Mouse (Mus musculus): ENCODE results near the gene Srpr. TPM values are rescaled to one million over a fixed set of nuclear protein-coding genes. Genes with fewer than 3 reads are reported as not detected.

Gene Srpr
- 101 TPM for total RNA-seq (2023)

DNA sequence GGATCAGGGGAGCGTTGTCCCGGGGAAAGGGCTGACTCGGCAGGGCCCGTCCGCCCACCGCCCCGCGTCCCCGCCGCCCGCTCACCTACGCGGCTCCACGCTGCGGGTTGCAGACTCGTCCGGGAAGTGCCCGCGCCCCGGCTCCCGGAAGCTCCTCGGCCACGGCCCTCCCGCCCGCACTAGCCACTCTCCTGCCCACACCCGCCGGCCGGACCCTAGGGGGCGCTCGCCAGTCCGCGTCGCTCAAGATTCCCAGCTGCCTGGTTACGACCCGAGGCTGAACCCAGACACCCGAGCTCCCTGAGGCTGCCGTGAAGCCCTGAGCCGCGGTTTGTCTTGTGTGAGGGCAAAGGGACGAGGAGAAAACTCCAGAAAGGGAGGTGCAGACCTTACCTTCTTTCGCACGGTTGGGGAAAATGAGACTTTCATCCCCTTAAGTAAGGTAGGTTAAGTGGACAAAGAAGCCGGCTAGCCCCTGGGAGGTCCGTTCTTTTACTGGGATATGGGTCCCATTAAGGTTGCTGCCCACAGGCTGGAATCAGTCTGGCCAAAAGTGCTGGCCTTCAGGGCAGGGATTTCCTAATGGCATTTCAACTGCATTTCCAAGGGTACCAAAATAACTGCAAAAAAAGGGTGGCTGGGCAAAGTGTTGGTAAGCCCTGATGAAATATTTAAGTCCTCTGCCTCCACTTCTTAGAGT is at the start of gene Srpr, which contains the start of gene Tirap:
Gene Srpr, plus strand, starts transcription at position 404 of the 700 bp plus-strand sequence.
Gene Tirap, minus strand, starts transcription at position 520 of the 700 bp plus-strand sequence.

DNA sequence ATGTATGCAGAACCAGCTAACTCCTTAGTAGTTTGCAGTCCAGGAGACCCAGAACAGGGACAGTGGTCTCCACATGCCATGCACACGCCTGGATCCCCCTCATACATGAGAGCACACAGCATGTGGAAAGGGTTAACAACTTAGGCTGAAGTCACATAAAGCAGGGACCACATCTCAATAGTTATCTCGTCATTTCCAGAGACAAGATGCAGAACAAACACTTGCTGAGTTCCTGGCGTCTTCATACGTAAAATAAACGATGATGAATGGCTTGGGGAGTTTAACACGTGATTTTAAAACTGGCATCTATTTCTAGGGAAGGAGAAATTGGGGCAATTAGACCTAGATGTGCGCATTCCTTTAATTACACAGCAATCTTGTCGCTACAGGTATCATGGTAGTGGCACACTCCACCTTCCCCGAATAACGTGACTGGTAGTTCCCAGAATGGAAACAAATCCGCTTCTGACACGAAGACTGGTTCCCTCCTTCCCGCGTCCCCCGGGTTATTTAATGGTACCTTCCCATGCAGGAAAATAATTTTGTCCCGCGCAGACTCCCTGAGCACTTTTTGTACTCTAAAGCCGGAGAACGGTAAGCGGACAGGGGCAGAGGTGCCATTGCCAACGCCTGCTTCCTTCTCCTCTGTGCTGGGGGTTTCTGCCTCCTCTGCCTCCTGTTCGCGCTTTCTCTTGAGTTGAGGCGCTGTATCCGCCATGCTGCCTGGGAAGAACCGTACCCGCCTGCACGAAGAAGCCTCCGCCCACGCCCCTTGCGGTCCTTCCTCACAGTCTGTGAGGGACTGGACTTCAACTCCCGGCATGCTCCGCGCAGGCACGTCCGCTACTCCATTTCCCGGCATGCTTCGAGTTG is 24.5 kb upstream of the Srpr start, which contains the start of gene Dcps:
Gene Dcps, minus strand, starts transcription at position 811 of the 873 bp plus-strand sequence.

DNA sequence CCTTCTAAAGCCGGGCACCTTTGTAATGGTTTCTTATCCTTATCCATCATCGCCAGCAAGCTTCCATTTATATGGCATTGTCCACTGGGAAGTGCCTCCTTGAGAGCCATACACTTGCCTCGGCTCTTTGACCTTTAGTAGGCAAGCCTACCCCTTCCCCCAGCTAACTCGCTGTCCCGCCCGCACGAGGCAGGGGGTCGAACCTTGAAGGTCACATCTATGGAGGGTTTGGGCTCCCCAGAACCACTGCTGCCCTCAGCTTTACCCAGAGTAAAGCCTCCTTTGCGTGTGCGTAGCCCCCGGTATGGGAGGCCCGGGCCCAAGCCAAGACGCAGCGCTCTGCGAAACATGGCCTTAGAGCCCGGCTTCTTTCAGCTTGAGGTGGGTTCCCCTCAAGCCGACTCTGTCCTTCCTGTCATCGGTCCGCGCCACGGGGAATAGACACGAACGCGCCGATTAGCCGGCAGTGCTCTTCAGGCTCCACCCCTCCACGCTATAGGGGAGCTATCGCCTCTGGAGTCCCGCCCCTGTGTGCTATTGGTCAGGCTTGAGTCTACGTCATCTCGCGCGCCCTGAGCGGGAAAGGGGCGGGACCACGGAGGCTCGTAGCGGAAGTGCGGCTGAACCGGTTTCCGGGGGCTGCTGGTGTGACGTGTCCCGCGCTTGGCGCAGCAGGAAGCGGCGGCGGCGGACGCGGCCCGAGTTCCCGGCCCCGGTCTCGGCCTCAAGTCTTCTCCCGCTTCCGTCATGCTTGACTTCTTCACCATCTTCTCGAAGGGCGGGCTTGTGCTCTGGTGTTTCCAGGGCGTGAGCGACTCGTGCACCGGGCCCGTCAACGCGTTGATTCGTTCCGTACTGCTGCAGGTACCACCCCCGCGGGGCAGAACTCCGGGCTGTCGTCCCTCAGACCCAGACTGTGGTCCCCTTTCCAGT is 10.8 kb downstream of the Srpr start, which contains the start of gene Foxred1:
Gene Foxred1, minus strand, starts transcription at position 514 of the 933 bp plus-strand sequence.

DNA sequence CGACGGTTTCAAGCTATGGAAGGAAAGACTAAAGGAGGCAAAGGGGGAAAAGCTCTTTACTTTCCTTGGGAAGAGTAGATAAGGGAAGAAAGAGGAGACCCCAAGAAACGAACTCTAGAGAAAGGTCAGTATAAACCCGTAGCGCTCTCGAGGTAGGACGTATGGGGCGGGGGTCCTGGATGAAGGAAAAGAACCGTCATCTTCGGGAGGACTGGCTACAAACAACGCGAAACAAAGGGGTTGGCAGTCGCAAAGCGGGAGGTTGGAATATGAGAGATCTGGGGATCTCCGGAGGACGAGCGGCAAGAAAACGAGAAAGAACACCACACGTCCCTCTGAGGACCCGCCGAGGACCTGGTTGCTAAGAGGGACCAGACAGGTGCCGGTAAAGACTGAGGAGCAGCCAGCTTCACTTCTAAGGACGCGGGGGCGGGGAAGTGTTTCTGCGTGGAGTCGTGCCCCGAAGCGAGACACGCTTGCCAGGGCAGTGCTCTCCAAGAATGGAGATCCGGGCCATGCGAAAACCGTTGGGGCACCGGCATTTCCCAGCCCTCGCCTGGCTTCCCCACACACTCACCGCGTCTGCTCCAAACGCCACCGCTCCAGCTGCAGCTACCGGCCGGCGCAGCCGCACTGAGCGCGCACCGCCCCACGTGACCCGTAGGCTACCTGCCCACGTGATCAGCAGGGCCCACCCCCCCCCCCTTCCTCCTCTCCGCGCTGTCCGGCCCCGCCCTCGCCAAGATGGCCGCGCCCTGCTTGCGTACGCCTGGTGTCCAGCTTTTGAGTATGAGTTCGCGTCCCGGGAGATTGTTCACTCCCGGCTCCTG is 67.4 kb downstream of the Srpr start, which contains the start of the genes Fam118b and Rpusd4:
Gene Fam118b, minus strand, starts transcription at position 660 of the 830 bp plus-strand sequence.
Gene Rpusd4, plus strand, starts transcription at position 720 of the 830 bp plus-strand sequence.

Other genes with a start within 250 kb of the Srpr start
- gene St3gal4, start 80.9 kb upstream of the Srpr start, total RNA-seq (2023), result 46.6 TPM
- 26.7 TPM for gene Dcps, start 24.1 kb upstream of the Srpr start, total RNA-seq (2023)
- gene Tirap, start 116 bp downstream of the Srpr start, total RNA-seq (2023), result 7.1 TPM
- 24.1 TPM for gene Foxred1, start 10.9 kb downstream of the Srpr start, total RNA-seq (2023)
- gene Fam118b, start 67.6 kb downstream of the Srpr start, total RNA-seq (2023), result 23.7 TPM
- gene Rpusd4, start 67.7 kb downstream of the Srpr start, total RNA-seq (2023), result 32.7 TPM
- gene Cdon, start 221.0 kb downstream of the Srpr start, total RNA-seq (2023), result 28.0 TPM